Mouse (Mus musculus) G1E (cell line): ENCODE data around the gene Map3k3.

Experiments
- CTCF ChIP-seq: IDR thresholded peaks from 2 replicates; pipeline ENCODE4 v1.5.1; 2012; ENCODE audit warnings: low read depth, low read length, inconsistent platforms, mixed read lengths
- TAL1 ChIP-seq: conservative IDR thresholded peaks from 2 replicates; pipeline ENCODE4 v1.6.1; 2012; ENCODE audit warnings: low read depth, low read length, inconsistent platforms, mixed read lengths

GRCm38 (mm10) chr11:106157154-106157553 is 72.7 kb downstream of the Map3k3 start:
- TF ChIP-seq CTCF (no peak), TAL1 (no peak)
